Mouse (Mus musculus): ENCODE measurements around the gene Dus2. TPM values are rescaled to one million over a fixed set of nuclear protein-coding genes. Genes with fewer than 3 reads are reported as not detected.
A peak's percentile ranks its signal among the peaks of the same experiment; 100 is the strongest.

Dus2 gene
- total RNA-seq, 1 experiment from 2014 or later = 19.4 TPM

GRCm38 (mm10) chr8:106061686-106062085 lies 70.5 kb downstream of the Dus2 start:
- ATAC-seq (ENCODE audit: extremely low read depth, insufficient number of reproducible peaks, low FRiP score, poor library complexity, severe bottlenecking) = no peak

DNA sequence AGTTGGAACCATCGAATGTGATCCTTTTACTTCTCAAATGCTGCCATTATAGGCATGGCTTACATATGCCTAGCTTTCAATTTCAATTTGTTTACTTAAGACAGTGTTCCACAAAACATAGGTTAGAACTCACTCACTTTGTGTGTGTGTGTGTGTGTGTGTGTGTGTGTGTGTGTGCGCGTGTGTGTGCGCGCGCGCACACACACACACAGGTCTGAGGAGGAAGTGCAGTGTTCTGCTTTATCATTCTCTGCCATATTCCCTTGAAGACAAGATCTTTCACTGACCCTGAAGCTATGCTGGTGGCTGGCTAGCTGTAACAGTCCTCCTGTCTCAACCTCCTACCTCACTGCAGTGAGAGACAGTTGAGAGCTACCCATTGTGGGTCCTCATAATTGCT lies 71.9 kb downstream of the Dus2 start:
- ATAC-seq (ENCODE audit: extremely low read depth, insufficient number of reproducible peaks, low FRiP score, poor library complexity, severe bottlenecking) = peak; percentile 25; the same call in 1 of the 2 replicates

DNA sequence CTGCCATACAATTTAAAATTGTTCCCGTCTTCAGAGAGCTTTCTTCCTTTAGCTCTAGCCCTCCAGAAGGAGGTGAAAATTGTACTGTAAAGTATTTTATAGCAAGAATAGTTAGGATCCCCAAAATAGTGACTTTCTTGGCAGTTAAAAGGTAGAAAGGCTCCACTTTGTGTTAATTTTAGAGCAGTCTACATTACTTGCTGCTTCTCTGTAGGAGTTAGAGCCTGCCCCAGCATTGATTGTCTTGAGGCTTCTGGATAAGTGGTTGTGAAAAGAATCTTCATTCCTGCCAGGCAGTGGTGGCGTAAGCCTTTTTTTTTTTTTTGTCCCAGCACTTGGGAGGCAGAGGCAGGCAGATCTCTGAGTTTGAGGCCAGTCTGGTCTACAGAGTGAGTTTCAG lies 75.6 kb downstream of the Dus2 start:
- ATAC-seq (ENCODE audit: extremely low read depth, insufficient number of reproducible peaks, low FRiP score, poor library complexity, severe bottlenecking) = no peak

- ATAC-seq (ENCODE audit: extremely low read depth, insufficient number of reproducible peaks, low FRiP score, poor library complexity, severe bottlenecking) = no peak
Measured at GRCm38 (mm10) chr8:106069565-106069964, 78.4 kb downstream of the Dus2 start.

DNA sequence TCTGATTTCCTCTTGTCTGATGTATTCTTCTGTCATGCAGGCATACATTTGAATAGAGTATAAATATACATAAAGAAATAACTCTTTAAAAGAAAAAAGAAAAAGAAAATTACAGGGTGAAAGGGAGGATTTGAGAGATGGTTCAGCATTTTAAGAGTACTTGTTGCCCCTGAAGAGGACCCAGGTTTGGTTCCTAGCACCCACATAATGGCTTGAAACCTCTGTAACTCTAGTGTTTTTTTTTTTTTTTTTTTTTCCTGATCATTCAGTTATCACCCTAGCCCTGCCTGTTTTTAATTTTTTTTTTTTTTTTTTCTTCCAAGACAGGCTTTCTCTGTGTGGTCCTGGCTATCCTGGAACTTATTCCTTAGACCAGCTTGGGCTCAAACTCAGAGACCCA lies 81.0 kb downstream of the Dus2 start:
- ATAC-seq (ENCODE audit: extremely low read depth, insufficient number of reproducible peaks, low FRiP score, poor library complexity, severe bottlenecking) = no peak

- no peak for ATAC-seq (ENCODE audit: extremely low read depth, insufficient number of reproducible peaks, low FRiP score, poor library complexity, severe bottlenecking)
Measured at GRCm38 (mm10) chr8:106074236-106074635, 83.1 kb downstream of the Dus2 start.

- ATAC-seq (ENCODE audit: extremely low read depth, insufficient number of reproducible peaks, low FRiP score, poor library complexity, severe bottlenecking) = no peak
Measured at GRCm38 (mm10) chr8:106074659-106075058, 83.5 kb downstream of the Dus2 start.

DNA sequence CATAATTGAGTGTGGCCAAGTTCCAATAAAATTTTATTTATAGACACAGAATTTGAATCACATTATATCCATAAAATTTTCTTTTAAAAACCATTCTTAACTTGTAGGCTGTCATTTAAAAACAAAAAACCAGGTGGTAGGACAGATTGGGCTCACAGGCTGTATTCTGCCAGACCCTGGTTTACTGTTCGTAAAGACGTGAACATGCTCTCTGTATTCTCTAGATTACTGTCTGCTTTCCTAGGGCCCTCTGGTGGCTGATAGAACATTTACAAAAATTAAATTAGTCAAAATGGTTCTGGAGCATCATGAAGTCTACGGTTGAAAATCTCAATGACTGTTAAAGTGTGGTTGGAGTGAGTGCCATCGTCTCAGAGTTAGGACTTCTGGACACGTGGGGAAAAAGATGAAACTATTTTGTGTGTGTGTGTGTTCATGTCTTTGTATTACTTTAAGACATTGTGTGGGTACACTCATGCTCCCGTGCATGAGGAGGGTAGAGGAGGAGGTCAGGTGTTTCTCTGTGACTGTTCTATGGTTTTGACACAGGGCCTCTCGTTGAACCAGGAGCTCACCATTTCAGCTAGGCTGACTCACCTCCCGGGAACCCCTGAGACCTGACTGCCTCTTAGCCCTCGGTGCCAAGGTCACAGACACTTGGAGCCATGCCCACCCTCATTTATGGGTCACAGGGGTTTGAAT lies 84.2 kb downstream of the Dus2 start:
- ATAC-seq (ENCODE audit: extremely low read depth, insufficient number of reproducible peaks, low FRiP score, poor library complexity, severe bottlenecking) = peak; percentile 61; the same call in 1 of the 2 replicates

GRCm38 (mm10) chr8:106075863-106076174 lies 84.7 kb downstream of the Dus2 start:
- ATAC-seq (ENCODE audit: extremely low read depth, insufficient number of reproducible peaks, low FRiP score, poor library complexity, severe bottlenecking) = no peak

DNA sequence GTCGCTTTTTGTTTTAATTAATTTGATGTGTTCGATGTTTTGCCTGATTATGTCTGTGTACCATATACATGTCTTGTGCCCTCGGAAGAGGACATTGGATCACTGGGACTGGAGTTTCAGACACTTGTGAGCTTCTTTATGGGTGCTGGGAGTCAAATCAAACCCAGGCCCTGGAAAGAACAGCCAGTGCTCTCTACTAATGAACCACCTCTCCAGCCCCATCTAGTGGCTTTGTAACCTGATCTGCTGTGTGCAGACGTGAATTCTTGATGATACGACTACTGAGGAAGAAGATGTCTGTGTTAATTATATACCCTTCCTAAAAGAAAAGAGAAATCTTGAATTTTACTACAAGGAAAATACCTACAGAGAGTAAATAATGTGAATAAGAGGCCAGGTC lies 85.5 kb downstream of the Dus2 start:
- ATAC-seq (ENCODE audit: extremely low read depth, insufficient number of reproducible peaks, low FRiP score, poor library complexity, severe bottlenecking) = peak; percentile 30; the same call in 1 of the 2 replicates

GRCm38 (mm10) chr8:106077452-106078067 lies 86.4 kb downstream of the Dus2 start:
- no peak for ATAC-seq (ENCODE audit: extremely low read depth, insufficient number of reproducible peaks, low FRiP score, poor library complexity, severe bottlenecking)

- no peak for ATAC-seq (ENCODE audit: extremely low read depth, insufficient number of reproducible peaks, low FRiP score, poor library complexity, severe bottlenecking)
Measured at GRCm38 (mm10) chr8:106102321-106102720, 111.2 kb downstream of the Dus2 start.

Other genes with a start within 250 kb of the Dus2 start
- 1.6 and 3.6 TPM in 2 replicates for gene Gfod2, start 232.7 kb upstream of the Dus2 start, total RNA-seq (2017)
- 16.9 and 17.2 TPM in 2 replicates for gene Ranbp10, start 164.0 kb upstream of the Dus2 start, total RNA-seq (2017)
- 1.3 and 1.5 TPM in 2 replicates for gene Tsnaxip1, start 163.6 kb upstream of the Dus2 start, total RNA-seq (2017)
- gene Cenpt, start 138.1 kb upstream of the Dus2 start, total RNA-seq (2017) = 6.4 and 10.4 TPM in 2 replicates
- 16.3 and 16.6 TPM in 2 replicates for gene Thap11, start 136.2 kb upstream of the Dus2 start, total RNA-seq (2017)
- 18.9 and 23.7 TPM in 2 replicates for gene Nutf2, start 130.8 kb upstream of the Dus2 start, total RNA-seq (2017)
- 53.4 and 54.1 TPM in 2 replicates for gene Edc4, start 110.5 kb upstream of the Dus2 start, total RNA-seq (2017)
- not detected in 2 replicates for gene Nrn1l, start 97.8 kb upstream of the Dus2 start, total RNA-seq (2017)
- gene Pskh1, start 90.9 kb upstream of the Dus2 start, total RNA-seq (2017) = 16.8 and 17.8 TPM in 2 replicates
- gene Ctrl, start 57.5 kb upstream of the Dus2 start, total RNA-seq (2017) = 3.5 and 5.9 TPM in 2 replicates
- 56.2 and 67.8 TPM in 2 replicates for gene Psmb10, start 52.9 kb upstream of the Dus2 start, total RNA-seq (2017)
- not detected in 2 replicates for gene Lcat, start 48.0 kb upstream of the Dus2 start, total RNA-seq (2017)
- gene Slc12a4, start 25.2 kb upstream of the Dus2 start, total RNA-seq (2017) = 2.7 and 4.8 TPM in 2 replicates
- gene Dpep3, start 11.9 kb upstream of the Dus2 start, total RNA-seq (2017) = not detected in 2 replicates
- gene Dpep2nb, start 14.6 kb downstream of the Dus2 start, total RNA-seq (2017) = not detected in 2 replicates
- gene Ddx28, start 20.5 kb downstream of the Dus2 start, total RNA-seq (2017) = 7.2 and 7.7 TPM in 2 replicates
- gene Nfatc3, start 67.5 kb downstream of the Dus2 start, total RNA-seq (2017) = 104 and 107 TPM in 2 replicates
- 0.25 TPM in 1 of 2 replicates, not detected in the other for gene Esrp2, start 145.6 kb downstream of the Dus2 start, total RNA-seq (2017)
- gene Pla2g15, start 159.1 kb downstream of the Dus2 start, total RNA-seq (2017) = 8.5 and 13.6 TPM in 2 replicates
- gene Slc7a6, start 177.5 kb downstream of the Dus2 start, total RNA-seq (2017) = 9.3 and 11.3 TPM in 2 replicates
- 61.8 and 67.5 TPM in 2 replicates for gene Slc7a6os, start 219.6 kb downstream of the Dus2 start, total RNA-seq (2017)
- 21.4 and 21.5 TPM in 2 replicates for gene Prmt7, start 219.6 kb downstream of the Dus2 start, total RNA-seq (2017)